Mouse (Mus musculus) macrophage (primary cell): Measurements from ENCODE around the gene Hbs1l. TPM values are rescaled to one million over a fixed set of nuclear protein-coding genes. Genes with fewer than 3 reads are reported as not detected.
"Not testable (repeated sequence)": the region's sequence is repeated elsewhere in the genome, so short reads cannot be mapped to it uniquely, and the experiment has no call there.

Source experiments
- H3K27ac ChIP-seq: fragments of 350-480 bp; formaldehyde crosslinking; 2 replicates; pipeline ENCODE4 v1.9.0; 2021
- H3K36me3 ChIP-seq: fragments of 350-480 bp; formaldehyde crosslinking; 2 replicates; pipeline ENCODE4 v1.9.0; 2021; ENCODE audit errors: inconsistent target
- H3K4me3 ChIP-seq: fragments of 350-480 bp; formaldehyde crosslinking; 2 replicates; pipeline ENCODE4 v1.9.0; 2021; ENCODE audit errors: inconsistent target
- H3K79me2 ChIP-seq: fragments of 350-480 bp; formaldehyde crosslinking; 2 replicates; pipeline ENCODE4 v1.9.0; 2021; ENCODE audit errors: inconsistent target
- WGBS: methylation state at CpG from one replicate; pipeline ENCODE4 v1.1.7; 2026; ENCODE audit warnings: inconsistent platforms; ENCODE audit not compliant: missing documents; 5-methylcytosine and 5-hydroxymethylcytosine counted together
- polyA plus RNA-seq: library from polyadenylated mRNA; stranded (reverse); fragments of 250-400 nt; gene quantifications from 3 replicates; pipeline ENCODE4 v1.2.4, GENCODE M21; 2018; ENCODE audit warnings: inconsistent platforms

Gene Hbs1l
- polyA plus RNA-seq, 1 experiment from 2014 or later: 21.1 TPM

DNA sequence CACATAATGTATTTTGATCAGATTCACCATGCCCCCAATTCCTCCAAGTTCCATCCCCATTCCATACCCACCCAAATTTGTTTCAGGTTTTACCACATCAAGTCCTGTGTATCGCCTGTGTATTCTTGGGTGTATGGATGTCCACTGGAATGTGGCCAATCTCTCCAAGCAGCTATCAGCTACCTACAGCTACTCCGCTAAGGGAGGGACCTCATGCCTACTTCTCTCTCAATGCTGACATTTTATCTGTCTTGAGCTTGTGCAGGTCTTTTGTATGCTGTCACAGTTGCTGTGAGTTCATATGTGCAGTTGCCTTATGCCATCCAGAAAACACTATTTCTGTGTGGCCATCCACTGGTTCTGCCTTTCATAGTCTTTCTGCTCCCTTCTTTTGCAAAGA, 97.6 kb downstream of the Hbs1l start:
- Histone ChIP-seq H3K4me3 (no peak overlapping the region), H3K36me3 (no peaks in the 10 kb centered on the region), H3K79me2 (no peaks in the 10 kb centered on the region), H3K27ac (no peak overlapping the region)
- WGBS: 97% methylated on average over 2 of the region's 2 CpGs

DNA sequence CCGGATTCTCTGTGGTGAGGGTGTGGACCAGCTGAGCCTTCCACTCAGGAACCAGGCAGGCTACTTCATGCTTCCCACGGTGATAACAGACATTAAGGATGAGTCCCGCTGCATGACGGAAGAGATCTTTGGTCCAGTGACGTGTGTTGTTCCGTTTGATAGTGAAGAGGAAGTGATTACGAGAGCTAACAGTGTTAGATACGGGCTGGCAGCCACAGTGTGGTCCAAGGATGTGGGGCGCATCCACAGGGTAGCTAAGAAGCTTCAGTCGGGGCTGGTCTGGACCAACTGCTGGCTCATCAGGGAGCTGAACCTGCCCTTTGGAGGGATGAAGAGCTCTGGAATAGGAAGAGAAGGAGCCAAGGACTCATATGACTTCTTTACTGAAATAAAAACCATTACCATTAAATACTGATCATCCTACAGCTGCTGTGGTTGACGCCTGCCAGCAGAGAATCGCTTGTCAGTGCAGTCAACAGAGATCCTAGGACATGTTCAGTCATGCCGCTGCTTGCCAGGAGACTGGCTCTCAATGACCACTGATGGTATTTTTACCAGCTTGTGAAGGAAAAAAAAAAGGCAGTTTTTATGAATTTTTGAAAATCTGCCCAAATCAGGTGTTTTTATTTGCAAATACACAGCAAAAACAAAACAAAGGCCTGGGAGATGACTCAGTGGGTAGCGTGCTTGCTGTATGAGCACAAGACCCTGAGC, 99.8 kb downstream of the Hbs1l start:
- no peaks in the 10 kb centered on the region for H3K79me2 ChIP-seq
- no peak overlapping the region for H3K4me3 ChIP-seq
- 76% methylated on average over 14 of the region's 14 CpGs for WGBS
- H3K27ac ChIP-seq: no peak overlapping the region
- H3K36me3 ChIP-seq: no peaks in the 10 kb centered on the region

DNA sequence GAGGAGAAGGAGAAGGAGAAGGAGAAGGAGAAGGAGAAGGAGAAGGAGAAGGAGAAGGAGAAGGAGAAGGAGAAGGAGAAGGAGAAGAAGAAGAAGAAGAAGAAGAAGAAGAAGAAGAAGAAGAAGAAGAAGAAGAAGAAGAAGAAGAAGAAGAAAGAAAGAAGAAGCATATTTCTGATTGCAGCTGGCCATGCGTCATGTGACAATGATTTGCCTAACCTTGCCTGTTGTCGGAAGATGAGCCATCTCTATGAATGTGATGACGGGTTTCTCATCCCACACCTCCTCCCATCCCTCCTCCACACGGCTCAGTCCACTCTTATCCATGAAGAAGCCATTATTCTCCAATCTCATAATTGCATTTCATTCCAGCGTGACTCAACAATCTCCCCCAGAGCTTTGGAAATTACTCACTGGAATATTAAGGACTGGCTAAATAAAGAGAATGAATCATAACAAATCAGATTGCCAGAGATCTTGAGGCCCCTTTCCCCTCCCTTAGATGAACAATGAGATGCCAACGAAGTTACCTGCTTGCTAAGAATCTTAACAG, 103.2 kb downstream of the Hbs1l start:
- H3K27ac ChIP-seq, H3K36me3 ChIP-seq, H3K4me3 ChIP-seq, H3K79me2 ChIP-seq: not testable (repeated sequence)
- WGBS: 90% methylated on average over 6 of the region's 6 CpGs

DNA sequence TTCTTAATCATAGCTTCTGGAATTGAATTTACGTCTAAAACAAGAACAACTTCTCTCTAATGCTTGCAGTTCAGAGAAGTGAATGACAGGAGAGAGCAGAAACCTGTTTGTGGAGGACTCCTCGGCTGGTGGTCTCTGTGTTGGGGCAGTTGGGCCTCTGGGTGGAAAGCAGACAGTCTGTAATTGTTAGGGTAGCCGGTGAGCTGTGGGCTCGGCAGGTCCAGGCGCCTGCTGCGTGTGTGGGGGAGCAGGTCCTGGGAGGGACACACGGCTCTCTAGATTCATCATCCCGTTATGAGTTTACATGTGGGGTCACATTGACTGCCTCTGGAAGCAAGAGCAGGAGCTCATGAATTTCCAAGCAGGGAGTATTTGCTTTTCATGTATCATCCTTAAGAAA, 103.8 kb downstream of the Hbs1l start:
- Histone ChIP-seq H3K4me3 (no peak overlapping the region), H3K36me3 (no peaks in the 10 kb centered on the region)
- 93% methylated on average over 8 of the region's 8 CpGs for WGBS

DNA sequence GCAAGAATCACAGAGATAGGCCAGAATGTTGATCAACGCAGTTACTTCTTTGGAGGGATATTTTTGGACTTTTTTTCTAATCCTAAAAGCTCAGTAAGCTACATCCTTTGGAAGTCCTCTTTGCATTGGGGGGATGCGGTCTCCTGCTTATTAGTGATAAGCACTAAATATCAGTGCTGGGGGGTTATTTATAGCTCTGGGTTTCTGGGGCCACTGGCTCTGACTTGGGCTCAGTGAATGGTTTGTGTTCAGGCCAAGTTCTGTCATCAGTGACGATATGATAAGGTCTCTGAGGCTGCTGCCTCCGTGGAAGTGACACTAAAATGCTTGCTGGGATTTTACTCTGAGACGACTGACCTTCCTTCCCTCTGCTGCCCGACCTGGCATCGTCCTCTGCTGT, 104.3 kb downstream of the Hbs1l start:
- Histone ChIP-seq H3K36me3 (no peaks in the 10 kb centered on the region), H3K79me2 (no peaks in the 10 kb centered on the region), H3K27ac (no peak overlapping the region), H3K4me3 (no peak overlapping the region)
- WGBS: 64% methylated on average over 7 of the region's 7 CpGs

More for the DNA sequence above, 103.8 kb downstream of the Hbs1l start:
- no peaks in the 10 kb centered on the region for H3K79me2 ChIP-seq
- H3K27ac ChIP-seq: no peak overlapping the region

DNA sequence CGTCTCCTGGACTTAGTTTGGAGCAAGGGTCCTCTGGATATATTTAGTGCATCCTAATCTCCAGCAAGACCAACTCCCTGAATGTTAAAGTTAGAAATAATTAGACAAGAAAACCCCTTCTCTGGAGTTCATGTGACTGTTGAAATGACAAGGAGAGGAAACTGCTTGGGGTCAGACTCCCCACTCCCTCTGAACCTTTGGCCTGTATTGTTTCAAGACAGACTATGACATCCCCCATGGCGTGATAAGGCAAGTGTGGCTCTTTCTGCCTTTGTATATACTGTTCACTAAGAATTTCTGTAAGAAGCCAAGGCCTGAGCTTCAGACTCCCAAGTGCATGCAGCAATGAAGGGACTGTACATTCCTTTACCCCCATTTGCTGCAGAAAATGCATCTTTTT, 104.7 kb downstream of the Hbs1l start:
- no peaks in the 10 kb centered on the region for H3K36me3 ChIP-seq
- H3K79me2 ChIP-seq: no peaks in the 10 kb centered on the region
- no peak overlapping the region for H3K27ac ChIP-seq
- 97% methylated on average over 2 of the region's 2 CpGs for WGBS
- H3K4me3 ChIP-seq: no peak overlapping the region

DNA sequence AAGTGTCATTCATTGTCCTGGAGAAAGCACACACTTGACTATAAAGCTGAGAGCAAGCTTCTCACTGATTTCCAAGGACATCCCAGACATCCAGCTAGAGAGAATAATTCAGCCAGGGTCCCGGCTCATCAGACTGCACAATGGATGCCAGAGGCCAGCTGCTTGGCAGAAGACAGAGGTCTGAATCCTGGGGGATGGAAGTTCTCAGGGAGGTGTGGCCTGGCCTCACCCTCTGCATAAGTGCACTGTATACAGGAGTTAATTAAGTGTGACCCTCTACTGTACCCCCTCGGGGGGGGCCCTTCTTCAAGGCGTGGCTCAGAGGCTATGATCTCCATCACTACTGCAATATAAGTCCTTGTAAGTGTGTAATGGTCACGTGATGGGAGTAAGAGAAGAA, 105.5 kb downstream of the Hbs1l start:
- WGBS: 82% methylated on average over 4 of the region's 4 CpGs
- H3K79me2 ChIP-seq: no peaks in the 10 kb centered on the region
- H3K36me3 ChIP-seq: no peaks in the 10 kb centered on the region
- no peak overlapping the region for H3K27ac ChIP-seq
- H3K4me3 ChIP-seq: no peak overlapping the region

DNA sequence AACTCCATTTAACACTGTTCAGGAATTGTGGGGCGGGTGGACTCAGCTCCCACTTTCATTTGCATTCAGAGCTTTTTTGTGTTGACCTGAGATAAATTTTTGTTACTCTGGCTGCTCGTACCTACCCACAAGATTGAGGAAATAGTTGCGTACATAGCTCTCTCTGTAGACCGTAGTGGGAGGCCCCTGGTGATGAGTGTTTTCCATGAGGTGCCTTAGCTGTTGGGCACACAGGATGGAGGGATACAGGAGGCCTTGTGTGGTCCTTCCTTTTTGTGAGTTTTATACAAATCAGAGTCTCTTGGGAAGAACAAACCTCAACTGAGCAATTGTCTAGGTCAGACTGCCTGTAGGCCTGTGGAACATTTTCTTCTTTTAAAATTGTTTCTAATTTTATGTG, 109.0 kb downstream of the Hbs1l start:
- H3K27ac ChIP-seq: no peak overlapping the region
- H3K4me3 ChIP-seq: no peak overlapping the region
- WGBS: 87% methylated on average over 4 of the region's 4 CpGs
- H3K36me3 ChIP-seq: no peaks in the 10 kb centered on the region
- no peaks in the 10 kb centered on the region for H3K79me2 ChIP-seq

DNA sequence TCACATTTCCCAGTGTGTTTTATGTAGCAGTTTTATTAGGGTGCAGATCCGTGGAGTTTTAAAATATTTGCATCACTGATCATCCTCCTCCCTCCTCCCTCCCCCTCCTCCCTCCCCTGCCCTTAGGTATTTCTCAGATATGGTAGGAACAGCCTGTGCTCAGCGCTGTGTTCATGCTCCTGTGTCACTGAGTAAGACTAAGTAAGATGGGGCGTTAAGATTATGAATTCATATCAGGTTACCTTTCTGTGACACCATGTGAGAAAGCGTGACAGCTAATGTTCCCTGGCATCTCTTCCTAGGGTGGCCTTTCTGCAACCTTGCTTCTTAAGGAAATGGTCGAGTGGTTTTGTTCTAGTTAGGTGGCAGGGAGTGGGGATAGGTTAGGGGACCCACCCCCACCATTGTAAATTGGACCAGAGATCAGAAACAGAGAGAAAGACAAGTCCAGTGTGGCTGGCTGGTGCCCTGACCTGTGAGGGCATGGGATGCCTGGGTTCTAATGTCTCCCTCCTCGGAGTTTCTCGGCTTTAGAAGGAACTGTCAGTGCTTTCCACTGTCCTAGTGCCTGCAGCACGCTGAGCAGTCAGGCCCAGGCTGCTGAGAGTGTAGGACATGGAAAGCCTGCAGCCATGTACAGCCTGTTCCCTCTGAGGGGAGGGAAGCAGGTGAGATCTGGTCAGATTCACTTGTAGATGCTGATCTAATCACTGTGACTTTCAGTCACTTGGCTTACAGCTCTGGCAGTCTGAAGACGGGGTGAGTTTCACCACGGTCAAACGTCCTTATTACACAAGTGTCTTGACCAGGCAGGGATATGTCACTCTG, 110.1 kb downstream of the Hbs1l start:
- H3K36me3 ChIP-seq: no peaks in the 10 kb centered on the region
- WGBS: 89% methylated on average over 11 of the region's 11 CpGs
- H3K4me3 ChIP-seq: no peak overlapping the region
- no peak overlapping the region for H3K27ac ChIP-seq
- no peaks in the 10 kb centered on the region for H3K79me2 ChIP-seq

DNA sequence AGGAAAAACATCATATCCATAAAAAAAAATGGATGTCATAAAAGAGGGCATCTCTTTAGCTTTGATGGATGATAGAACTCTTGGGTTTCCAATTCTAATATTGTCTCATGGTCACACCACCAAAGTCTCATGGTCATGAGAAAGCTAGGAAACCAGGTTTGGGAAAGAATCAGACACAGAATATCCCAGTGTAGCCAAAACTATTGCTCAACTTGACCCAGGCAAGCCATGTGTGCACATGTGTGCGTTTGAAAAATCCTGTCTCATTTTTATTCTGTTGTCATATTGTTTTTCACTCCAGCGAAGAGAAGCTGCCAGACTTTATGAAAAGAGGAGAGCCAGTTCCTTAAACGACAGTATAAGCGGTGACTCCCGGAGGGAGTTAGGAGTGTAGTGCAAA, 114.9 kb downstream of the Hbs1l start:
- Histone ChIP-seq H3K36me3 (no peaks in the 10 kb centered on the region), H3K79me2 (no peaks in the 10 kb centered on the region), H3K27ac (no peak overlapping the region), H3K4me3 (no peak overlapping the region)
- WGBS: 77% methylated on average over 5 of the region's 5 CpGs

DNA sequence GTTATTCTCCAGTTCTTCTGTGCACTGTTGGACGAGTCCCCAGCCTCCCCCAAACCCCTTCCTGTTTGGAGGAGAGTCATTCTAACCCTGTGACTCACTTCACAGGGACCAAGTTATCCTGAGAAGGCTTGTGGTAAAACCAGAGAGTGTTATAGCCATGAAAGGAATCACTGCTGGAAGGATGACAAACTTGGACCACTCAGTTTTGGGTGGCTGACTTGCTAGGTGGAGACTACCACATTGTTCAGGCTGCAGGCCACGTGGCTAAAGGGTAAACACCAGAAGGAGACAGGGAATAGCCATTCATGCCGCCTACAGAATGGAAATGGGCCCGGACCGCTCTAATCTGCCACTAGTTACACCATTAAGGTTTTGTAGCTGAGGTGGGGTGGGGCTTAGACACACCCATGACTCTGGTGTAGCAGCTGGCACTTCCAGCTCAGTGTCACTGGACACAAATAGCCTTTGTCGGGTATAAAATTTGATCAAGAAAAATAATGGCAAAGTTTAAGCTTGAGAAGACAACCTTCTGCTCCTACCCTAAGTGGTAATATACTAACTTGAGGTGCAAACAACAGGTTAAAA, 115.9 kb downstream of the Hbs1l start:
- no peaks in the 10 kb centered on the region for H3K79me2 ChIP-seq
- H3K4me3 ChIP-seq: no peak overlapping the region
- WGBS: 84% methylated on average over 6 of the region's 6 CpGs
- no peak overlapping the region for H3K27ac ChIP-seq
- no peaks in the 10 kb centered on the region for H3K36me3 ChIP-seq

DNA sequence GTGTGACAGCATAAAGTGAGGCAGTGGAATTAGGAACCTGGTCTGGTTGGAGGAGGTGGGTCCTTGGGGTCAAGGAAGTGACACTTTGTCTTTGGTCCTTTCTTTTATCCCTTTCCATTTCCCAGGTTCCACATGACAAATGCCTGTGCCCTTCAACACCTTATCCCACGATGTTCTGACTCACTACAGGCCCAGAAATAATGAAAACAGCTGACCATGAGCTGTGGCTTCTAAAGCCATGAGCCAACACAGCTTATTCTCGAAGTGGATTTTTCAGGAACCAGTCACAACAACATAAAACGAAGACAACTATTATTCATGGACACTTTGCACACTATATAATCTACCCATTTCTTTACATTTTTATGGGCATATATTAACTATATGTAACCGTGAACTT, 119.3 kb downstream of the Hbs1l start:
- no peak overlapping the region for H3K27ac ChIP-seq
- H3K4me3 ChIP-seq: no peak overlapping the region
- H3K79me2 ChIP-seq: no peaks in the 10 kb centered on the region
- WGBS: 85% methylated on average over 4 of the region's 4 CpGs
- H3K36me3 ChIP-seq: no peaks in the 10 kb centered on the region

DNA sequence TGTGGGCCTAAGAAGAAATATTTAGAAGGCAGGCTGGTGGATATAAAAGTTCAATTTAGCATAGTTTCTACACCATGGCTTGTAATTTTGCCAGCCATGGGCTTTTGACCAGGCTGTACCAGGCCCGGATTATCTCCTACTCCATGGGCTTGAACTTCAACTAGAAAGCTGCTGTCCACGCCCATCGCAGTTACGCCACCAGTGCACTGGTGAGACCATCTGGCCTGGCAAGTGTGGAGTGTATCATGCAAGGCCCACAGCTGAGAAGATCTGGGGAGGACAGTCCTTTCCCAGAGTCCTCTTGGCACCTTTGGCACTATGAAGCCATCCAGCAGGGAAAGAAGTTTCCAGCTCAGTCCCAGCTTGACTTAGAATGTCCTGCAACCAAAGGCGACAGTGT, 120.4 kb downstream of the Hbs1l start:
- Histone ChIP-seq H3K79me2 (no peaks in the 10 kb centered on the region), H3K27ac (no peak overlapping the region), H3K36me3 (no peaks in the 10 kb centered on the region), H3K4me3 (no peak overlapping the region)
- WGBS: 94% methylated on average over 5 of the region's 5 CpGs
